11 mouse cellular contexts compared by ENCODE assay signal in the genomic region with DNA sequence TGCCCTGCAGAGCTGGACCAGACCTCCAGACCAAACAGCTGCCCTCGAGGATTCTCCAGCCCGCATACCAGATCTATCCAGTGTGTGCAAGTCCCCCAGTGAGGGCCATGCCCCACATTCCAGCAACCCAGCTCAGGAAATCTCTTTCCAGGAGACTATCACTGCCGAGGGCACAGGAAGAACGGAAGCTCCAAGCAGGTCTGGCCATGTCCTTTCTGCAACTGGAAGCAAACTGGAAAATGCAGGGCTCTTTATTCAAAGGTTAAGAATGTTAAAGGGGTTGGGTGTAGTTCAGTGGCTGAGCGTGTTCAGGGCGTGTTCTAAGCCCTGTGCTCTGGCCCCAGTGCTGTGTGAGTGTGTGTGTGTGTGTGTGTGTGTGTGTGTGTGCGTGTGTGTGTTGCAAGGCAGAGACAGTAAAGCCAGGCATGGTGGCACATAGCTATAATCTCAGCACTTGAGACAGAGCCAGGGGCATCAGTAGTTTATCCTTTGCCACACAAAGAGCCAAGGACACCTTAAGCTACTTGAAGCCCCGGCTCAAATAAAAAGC. TPM values are rescaled to one million over a fixed set of nuclear protein-coding genes. Genes with fewer than 3 reads are reported as not detected.
A peak's percentile ranks its signal among the peaks of the same experiment; 100 is the strongest.
DNase-seq lines count a peak whose midpoint lies in the region; ATAC-seq lines count a peak whose summit lies in the region.
"Had no signal": no experiment of that assay in that cellular context is flagged by ENCODE, and none has a peak within 500 bp of the region (broad histone marks: within the 10 kb centered on the region; RNA-seq: fewer than 3 reads in every experiment).

No protein-coding gene starts in this region.

- H3K27me3 ChIP-seq in heart, embryonic 15.5 days, result no peaks in the 10 kb centered on the region
- 0 out of 2 replicates have a peak, but pooled peaks cover 2% of the 10 kb centered on the region for H3K27me3 ChIP-seq in intestine, embryonic 16.5 days (replicated peaks; ENCODE audit: control insufficient read depth, insufficient read depth, low read length)
- H3K27me3 ChIP-seq: midbrain, embryonic 12.5 days had no signal

- H3K4me2 ChIP-seq in heart, embryonic 15.5 days, result no peak overlapping the region
- H3K4me2 ChIP-seq in intestine, embryonic 16.5 days (ENCODE audit: low read depth, low read length), result no peak overlapping the region
- H3K4me2 ChIP-seq: midbrain, embryonic 12.5 days had no signal

- DNase-seq in heart, postnatal 36 days, result no peak
- DNase-seq in urinary bladder, postnatal 36 days (ENCODE audit: low spot score in 2 of 2), result peak; percentile 44 to 62
- DNase-seq in urinary bladder, adult 2 months (ENCODE audit: low spot score), result no peak
- peak; percentile 82 for DNase-seq in yolk sac, embryonic 10.5 days (ENCODE audit: low spot score)
- no peak for DNase-seq in left cerebral cortex, postnatal 36 days (ENCODE audit: low spot score in 2 of 2)
- no peak for DNase-seq in layer of hippocampus, postnatal 25 days (ENCODE audit: extremely low spot score in 1 of 2, low spot score in 1 of 2)
- DNase-seq: thymus, adult 18-20 months had no signal

- peaks cover 19% of the 10 kb centered on the region for H3K4me1 ChIP-seq in heart, embryonic 15.5 days (replicated peaks)
- H3K4me1 ChIP-seq in intestine, embryonic 16.5 days (ENCODE audit: control insufficient read depth, insufficient read depth, low read length), result peaks cover 7% of the 10 kb centered on the region; the same call in 1 of the 2 replicates
- H3K4me1 ChIP-seq: midbrain, embryonic 12.5 days had no signal

- intact Hi-C loops in heart, postnatal 36 days (cut with DNase I), result no loop called here
- intact Hi-C loops in left cerebral cortex, postnatal 36 days (cut with DNase I), result no loop called here

- no peak overlapping the region for H3K4me3 ChIP-seq in heart, embryonic 15.5 days
- H3K4me3 ChIP-seq in intestine, embryonic 16.5 days (ENCODE audit: low read length), result no peak overlapping the region
- H3K4me3 ChIP-seq: midbrain, embryonic 12.5 days had no signal

- 0 out of 2 replicates have a peak overlapping the region, but pooled peaks have one; percentile 31 for H3K9ac ChIP-seq in heart, embryonic 15.5 days
- no peak overlapping the region for H3K9ac ChIP-seq in intestine, embryonic 16.5 days (ENCODE audit: low read depth, low read length)
- H3K9ac ChIP-seq: midbrain, embryonic 12.5 days had no signal

- WGBS in heart, embryonic 15.5 days, result 28% methylated on average over 8 of the region's 8 CpGs
- WGBS in intestine, embryonic 16.5 days, result 38% methylated on average over 8 of the region's 8 CpGs

- H3K27ac ChIP-seq in heart, embryonic 15.5 days, result peak overlapping the region; percentile 49; the same call in 1 of the 2 replicates
- no peak overlapping the region for H3K27ac ChIP-seq in intestine, embryonic 16.5 days (ENCODE audit: low read length)
- H3K27ac ChIP-seq: midbrain, embryonic 12.5 days had no signal

- ATAC-seq in heart, embryonic 15.5 days (replicated peaks; ENCODE audit: insufficient number of reproducible peaks, insufficient read depth, low FRiP score, low read depth), result no peak
- ATAC-seq in intestine, embryonic 16.5 days, result peak; percentile 45

- H3K36me3 ChIP-seq in heart, embryonic 15.5 days, result no peaks in the 10 kb centered on the region
- H3K36me3 ChIP-seq in intestine, embryonic 16.5 days (ENCODE audit: control insufficient read depth, insufficient read depth, low read length), result no peaks in the 10 kb centered on the region
- H3K36me3 ChIP-seq: G1E; midbrain, embryonic 12.5 days had no signal

- no peaks in the 10 kb centered on the region for H3K9me3 ChIP-seq in heart, embryonic 15.5 days (replicated peaks)
- no peaks in the 10 kb centered on the region for H3K9me3 ChIP-seq in intestine, embryonic 16.5 days (ENCODE audit: control insufficient read depth, low read length)
- H3K9me3 ChIP-seq: G1E; midbrain, embryonic 12.5 days had no signal

RNA-seq across cellular contexts. Expression of gene Ptges, which starts 10.8 kb away (rescaled TPM):
- polyA plus RNA-seq in heart, embryonic 15.5 days (2015; fragmentation: Nextera tagmentation; extraction: Ambion mirVana), result 2.6 and 4.4 TPM in 2 replicates
- total RNA-seq in heart, postnatal 36 days (2021), result 1 to 10 TPM; 1.7 to 1.9 TPM
- 64.8 and 69.3 TPM in 2 replicates for polyA plus RNA-seq in urinary bladder, adult 2 months (2012; rRNA removed)
- polyA plus RNA-seq in intestine, embryonic 16.5 days (2015; fragmentation: Nextera tagmentation; extraction: Ambion mirVana), result 3.9 and 4.0 TPM in 2 replicates
- total RNA-seq in left cerebral cortex, postnatal 36 days (2021), result 1 to 10 TPM; 4.9 to 5.0 TPM
- total RNA-seq in layer of hippocampus, postnatal 25 days (2021), result 1 to 10 TPM; 2.7 to 4.2 TPM
- polyA plus RNA-seq: G1E had no signal

RNA-seq across cellular contexts. Expression of gene Tor1b, which starts 33.9 kb away (rescaled TPM):
- 20.4 and 25.0 TPM in 2 replicates for polyA plus RNA-seq in heart, embryonic 15.5 days (2015; fragmentation: Nextera tagmentation; extraction: Ambion mirVana)
- total RNA-seq in heart, postnatal 36 days (2021), result 10 to 100 TPM; 25.3 to 29.3 TPM
- 45.0 and 47.1 TPM in 2 replicates for polyA plus RNA-seq in urinary bladder, adult 2 months (2012; rRNA removed)
- 20.9 and 21.7 TPM in 2 replicates for polyA plus RNA-seq in intestine, embryonic 16.5 days (2015; fragmentation: Nextera tagmentation; extraction: Ambion mirVana)
- total RNA-seq in left cerebral cortex, postnatal 36 days (2021), result 10 to 100 TPM; 28.4 to 31.8 TPM
- 10 to 100 TPM; 37.4 to 39.6 TPM for total RNA-seq in layer of hippocampus, postnatal 25 days (2021)

RNA-seq across cellular contexts. Expression of gene Tor1a, which starts 48.9 kb away (rescaled TPM):
- 45.9 and 49.4 TPM in 2 replicates for polyA plus RNA-seq in heart, embryonic 15.5 days (2015; fragmentation: Nextera tagmentation; extraction: Ambion mirVana)
- 10 to 100 TPM; 11.0 to 12.5 TPM for total RNA-seq in heart, postnatal 36 days (2021)
- polyA plus RNA-seq in urinary bladder, adult 2 months (2012; rRNA removed), result 36.9 and 46.8 TPM in 2 replicates
- polyA plus RNA-seq in intestine, embryonic 16.5 days (2015; fragmentation: Nextera tagmentation; extraction: Ambion mirVana), result 85.1 and 87.2 TPM in 2 replicates
- 10 to 100 TPM; 36.7 to 46.5 TPM for total RNA-seq in left cerebral cortex, postnatal 36 days (2021)
- total RNA-seq in layer of hippocampus, postnatal 25 days (2021), result 10 to 100 TPM; 47.5 to 48.8 TPM

Comparison
In these comparisons a context has a peak if more than half of its experiments do, and no peak if none do; other contexts are left out.
1. DNase-seq: peak in urinary bladder, postnatal 36 days (2 of 2) and yolk sac, embryonic 10.5 days (single experiment); none in heart, postnatal 36 days (0 of 2), urinary bladder, adult 2 months (single experiment), left cerebral cortex, postnatal 36 days (0 of 2) and layer of hippocampus, postnatal 25 days (0 of 2).